Mouse (Mus musculus): Measurements from ENCODE around the gene Gsta4.
"Not testable (repeated sequence)": the region's sequence is repeated elsewhere in the genome, so short reads cannot be mapped to it uniquely, and the experiment has no call there.

The Gsta4 gene

DNA sequence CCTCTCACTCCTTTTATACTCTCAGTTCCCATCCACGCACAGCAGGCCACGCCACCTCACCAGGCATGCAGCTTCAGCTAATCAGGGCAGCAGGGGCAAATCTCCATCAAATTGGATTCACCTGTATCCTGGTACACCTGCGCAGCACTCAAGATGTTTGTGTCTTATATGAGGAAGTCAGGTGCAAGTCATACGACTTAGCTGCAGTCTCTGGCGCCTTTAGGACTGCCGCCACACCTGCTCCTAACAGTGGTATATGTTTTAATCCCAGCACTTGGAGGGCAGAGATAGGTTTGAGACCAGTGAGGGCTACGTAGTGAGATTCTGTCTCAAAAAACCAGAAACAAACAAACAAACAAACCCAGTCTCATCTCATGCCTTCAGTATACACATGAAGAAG is at the start of gene Gsta4:
Gsta4 (plus strand) TSS at position 301 of the 400 bp plus-strand sequence.
- not testable (repeated sequence) for DNase-seq

DNA sequence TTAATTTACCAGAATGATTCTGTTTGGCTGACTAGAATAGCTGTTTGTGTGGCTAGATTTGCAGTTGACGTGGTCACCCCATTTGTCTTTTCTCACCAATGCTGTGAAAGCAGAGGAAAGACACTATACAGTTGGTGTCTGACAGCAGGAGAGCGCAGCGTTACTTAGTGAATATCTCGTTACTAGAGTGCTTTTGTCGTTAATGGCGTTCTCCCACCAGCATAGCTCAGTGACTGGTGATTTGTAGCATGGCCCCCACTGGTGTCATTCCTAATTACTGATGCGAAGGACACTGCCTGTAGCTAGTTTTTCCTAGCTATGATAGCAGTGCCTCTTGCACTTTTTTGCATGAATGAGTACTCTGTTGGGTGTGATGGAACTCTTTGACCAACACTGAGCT is 46.9 kb upstream of the Gsta4 start:
- DNase-seq: no peak

- no peak for DNase-seq
These were observed 44.4 kb upstream of the Gsta4 start for GRCm38 (mm10) chr9:78138044-78138676.

- no peak for DNase-seq
These were observed 43.1 kb upstream of the Gsta4 start for GRCm38 (mm10) chr9:78139463-78139862.

GRCm38 (mm10) chr9:78146099-78146498 is 36.5 kb upstream of the Gsta4 start:
- no peak for DNase-seq

DNA sequence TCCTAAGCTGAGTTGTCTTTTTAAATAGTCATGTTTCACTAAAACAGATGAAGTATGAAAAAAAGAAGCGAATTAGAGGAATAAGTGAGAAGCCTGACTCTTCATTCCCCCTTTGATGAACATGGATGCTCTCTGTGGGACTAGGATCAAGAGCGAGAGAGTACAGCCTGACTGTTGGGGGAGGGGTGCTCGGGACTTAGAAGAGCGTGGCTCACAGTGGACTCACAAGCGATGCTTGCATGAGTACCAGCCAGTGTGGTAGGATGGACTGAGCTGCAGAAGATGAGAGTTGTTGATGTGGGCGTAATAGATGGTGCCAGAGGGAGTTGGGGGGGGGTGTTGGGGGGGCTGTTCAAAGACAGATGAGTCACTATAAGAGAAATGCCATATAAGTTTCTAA is 35.9 kb upstream of the Gsta4 start:
- DNase-seq: no peak

GRCm38 (mm10) chr9:78148149-78148548 is 34.4 kb upstream of the Gsta4 start:
- DNase-seq: no peak

DNA sequence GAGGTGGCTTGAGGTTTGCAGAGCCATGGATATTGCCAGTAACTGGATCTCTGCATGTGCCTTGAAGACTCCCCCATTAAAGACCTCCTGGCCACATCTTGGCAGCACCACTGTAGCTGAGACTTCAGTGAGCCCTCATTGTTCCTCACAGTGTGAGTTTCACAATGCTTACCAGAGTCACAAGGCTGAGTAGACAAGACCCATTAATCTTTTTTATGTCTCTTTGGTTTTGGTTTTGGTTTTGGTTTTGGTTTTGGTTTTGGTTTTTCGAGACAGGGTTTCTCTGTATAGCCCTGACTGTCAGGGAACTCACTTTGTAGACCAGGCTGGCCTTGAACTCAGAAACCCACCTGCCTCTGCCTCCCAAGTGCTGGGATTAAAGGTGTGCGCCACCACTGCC is 32.8 kb upstream of the Gsta4 start:
- DNase-seq: not testable (repeated sequence)

DNA sequence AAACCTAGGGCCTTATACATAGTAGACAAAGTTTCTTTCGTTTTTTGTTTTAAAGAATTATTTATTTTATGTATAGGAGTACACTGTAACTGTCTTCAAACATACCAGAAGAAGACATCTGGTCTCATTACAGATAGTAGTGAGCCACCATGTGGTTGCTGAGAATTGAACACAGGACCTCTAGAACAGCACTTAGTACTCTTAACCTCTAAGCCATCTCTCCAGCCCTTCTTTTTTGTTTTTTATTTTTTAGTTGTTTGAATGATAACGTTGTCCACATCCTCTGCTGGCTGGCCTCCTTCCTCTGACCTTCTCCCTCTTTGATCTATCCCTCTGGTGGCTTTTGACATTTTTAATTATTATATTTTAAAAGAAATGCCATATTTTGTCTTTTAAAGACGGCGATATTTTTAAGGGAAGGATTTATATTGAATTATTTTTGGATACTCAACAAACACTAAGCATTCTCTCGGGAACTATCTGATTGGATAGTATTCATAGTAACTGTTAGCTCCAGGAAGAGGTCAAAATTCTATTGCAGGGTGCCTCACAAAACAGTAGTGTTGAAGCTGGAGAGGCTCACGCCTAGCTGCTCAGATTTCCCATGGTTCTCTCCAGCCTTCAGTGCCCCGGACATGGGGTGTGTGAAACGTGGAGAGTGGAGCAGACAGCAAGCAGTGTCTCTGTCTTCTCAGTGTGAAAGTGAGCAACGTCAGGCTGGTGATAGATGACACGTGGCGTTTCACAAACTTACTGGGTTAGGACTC is 28.2 kb upstream of the Gsta4 start:
- DNase-seq: no peak

- no peak for DNase-seq
These were observed 25.4 kb upstream of the Gsta4 start for GRCm38 (mm10) chr9:78157221-78157620.

DNA sequence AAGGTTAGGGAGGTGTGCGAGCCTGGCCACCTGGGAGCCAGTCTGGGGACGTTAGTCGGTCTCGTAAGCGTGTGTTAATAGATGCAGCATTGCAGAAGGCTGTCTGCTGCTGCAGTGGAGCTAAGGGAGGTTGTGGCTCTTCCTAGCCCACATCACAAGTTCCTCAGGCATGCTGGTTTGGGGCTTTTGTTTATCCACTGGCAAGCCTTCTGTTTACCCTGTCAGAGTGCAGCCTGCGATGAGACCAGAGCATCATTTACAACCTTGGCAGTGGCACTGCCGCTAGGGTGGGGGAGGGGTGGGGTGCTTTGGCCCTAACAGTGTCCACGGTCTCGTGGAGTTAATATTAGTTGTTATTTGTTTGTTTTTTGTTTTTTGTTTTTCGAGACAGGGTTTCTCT is 19.3 kb upstream of the Gsta4 start:
- no peak for DNase-seq

GRCm38 (mm10) chr9:78164741-78165140 is 17.8 kb upstream of the Gsta4 start:
- no peak for DNase-seq

GRCm38 (mm10) chr9:78165454-78165853 is 17.1 kb upstream of the Gsta4 start:
- DNase-seq: no peak

DNA sequence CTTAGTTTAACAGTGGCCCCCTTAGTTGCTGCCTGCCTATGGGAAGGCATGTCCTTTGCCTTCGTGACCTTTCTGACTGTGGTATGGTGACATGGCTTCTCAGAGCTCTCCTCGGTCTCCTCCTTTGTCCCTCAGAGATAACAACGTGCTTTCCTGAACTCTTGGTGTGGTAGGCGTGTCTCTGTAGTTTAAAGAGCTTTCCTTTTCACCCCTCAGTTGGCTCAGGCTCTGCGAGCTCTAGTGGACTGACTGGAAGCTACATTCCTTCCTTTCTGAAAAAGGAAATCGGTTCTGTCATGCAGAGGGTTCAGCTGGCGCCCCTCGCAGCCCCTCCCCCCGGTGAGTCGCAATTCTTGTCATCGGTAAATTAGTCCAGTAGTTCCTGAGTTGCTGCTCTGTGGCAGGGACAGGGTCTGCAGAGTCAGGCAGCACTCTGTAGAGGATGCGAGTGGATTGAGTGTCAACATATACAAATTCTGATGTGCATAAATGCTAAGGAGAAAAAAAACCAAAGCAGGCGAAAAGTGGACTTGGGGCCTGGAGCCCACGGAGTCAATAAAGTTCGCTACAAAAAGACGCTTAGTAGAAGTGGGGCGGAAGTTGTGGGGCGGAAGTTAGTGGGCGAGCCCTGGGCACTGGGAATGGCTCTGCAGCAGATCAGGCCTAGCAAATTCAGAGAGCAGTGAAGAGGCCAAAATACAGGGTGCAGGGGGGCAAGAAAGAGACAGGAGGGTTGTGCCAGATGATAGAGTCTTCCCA is 15.7 kb upstream of the Gsta4 start:
- no peak for DNase-seq

GRCm38 (mm10) chr9:78167453-78167969 is 15.1 kb upstream of the Gsta4 start:
- DNase-seq: no peak

DNA sequence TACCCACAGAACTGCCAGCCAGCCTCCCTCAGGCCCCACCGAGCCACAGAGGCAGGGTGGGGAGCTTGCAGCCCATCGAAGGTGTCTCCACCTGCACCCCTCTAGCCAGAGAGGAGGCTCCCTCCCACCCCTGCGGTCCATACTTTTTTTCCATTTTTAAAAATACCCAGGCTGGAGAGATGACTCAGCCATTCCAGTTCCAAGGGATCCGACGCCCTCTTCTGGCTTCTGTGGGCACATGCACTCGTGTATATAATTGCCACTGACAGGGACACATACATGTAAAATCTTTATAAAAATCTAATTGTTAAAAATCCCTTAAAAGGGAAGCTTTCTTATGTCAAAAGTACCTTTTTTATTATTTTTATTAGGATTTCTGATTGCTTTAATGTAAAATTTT is 13.7 kb upstream of the Gsta4 start:
- DNase-seq: no peak

GRCm38 (mm10) chr9:78174016-78174415 is 8.6 kb upstream of the Gsta4 start:
- DNase-seq: no peak

DNA sequence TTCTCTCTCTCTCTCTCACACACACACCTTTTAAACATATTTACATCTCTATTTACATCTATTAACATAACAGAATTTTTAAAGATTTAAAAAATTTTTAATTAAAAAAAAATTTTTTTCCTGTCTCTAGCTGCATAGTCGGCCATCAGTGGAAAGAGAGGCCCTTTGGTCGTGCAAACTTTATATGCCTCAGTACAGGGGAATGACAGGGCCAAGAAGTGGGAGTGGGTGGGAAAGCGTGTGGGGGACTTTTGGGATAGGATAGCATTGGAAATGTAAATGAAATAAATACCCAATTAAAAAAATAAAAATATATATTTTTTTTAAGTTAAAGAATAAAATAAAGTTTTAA is 7.7 kb upstream of the Gsta4 start:
- DNase-seq: not testable (repeated sequence)

DNA sequence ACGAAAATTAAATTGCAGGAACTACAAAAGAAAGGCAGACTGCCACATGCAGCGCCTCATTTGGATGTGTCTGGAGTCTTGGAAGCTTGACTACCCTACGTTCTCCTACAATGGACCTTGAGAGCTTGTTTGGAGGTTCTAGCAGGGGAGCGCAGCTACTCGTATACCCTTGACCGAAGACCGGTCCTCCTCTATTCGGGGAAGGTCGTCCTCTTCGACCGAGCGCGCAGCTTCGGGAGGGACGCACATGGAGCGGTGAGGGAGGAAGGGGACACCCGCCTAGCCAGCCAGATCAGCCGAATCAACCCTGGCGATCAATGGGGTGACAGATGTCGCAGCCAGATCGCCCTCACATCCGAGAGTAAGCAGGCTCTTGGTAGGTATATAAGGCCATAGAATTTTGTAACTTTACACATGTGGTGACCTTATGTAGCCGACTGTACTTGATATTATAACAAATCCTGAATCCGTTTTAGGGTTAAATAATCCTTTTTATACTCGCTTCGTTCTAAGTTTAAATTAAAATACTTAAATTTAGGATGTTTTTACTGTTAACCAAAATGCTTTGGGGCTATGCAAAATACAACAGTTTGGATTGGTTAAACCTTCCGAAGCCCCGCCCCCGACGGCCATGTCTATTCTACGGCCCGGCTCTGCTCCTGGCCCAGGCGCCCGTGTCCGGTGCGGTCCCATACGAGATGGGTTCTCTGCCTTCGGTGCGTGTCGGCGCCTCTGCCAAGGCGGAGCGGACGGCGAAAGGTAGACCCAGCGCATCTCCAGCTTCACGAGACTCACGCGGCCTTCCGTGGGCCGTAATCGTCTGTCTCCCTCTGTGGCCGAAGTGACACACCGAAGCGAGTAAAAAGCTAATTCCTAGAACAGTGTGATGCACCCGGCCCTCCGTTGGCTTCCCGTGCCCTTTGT is 7.0 kb upstream of the Gsta4 start:
- DNase-seq: peak; percentile 98

- DNase-seq: peak; percentile 67
These were observed 6.3 kb upstream of the Gsta4 start for GRCm38 (mm10) chr9:78176201-78176727.

GRCm38 (mm10) chr9:78176831-78177230 is 5.7 kb upstream of the Gsta4 start:
- peak; percentile 33 for DNase-seq

DNA sequence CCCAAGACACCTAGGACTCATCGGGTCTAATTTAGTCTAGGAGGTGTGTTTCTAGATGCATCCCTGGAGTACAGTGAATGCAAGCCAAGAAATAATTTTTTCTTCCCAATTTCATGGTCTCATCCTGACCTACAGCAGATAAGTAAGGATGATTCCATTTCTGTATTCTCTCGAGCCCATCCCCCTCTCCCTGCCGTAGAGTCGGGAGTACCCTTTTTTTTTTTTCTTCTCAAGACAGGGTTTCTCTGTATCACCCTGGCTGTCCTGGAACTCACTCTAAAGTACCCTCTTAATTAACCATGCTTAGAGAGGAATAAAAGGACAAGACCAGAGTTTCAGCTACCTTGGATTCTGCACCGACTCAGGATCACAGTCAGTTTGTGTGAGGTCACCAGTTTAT is 4.4 kb upstream of the Gsta4 start:
- DNase-seq: no peak

All from lung, postnatal 14 days (tissue).